Mouse (Mus musculus) ES-Bruce4 (cell line): ENCODE results near the gene Kif1a. TPM values are rescaled to one million over a fixed set of nuclear protein-coding genes. Genes with fewer than 3 reads are reported as not detected.

ENCODE experiments used
- H3K27ac ChIP-seq: 2 replicates; pipeline ENCODE4 v1.5.1; 2012; ENCODE audit warnings: low read length, inconsistent platforms; ENCODE audit not compliant: insufficient read depth
- H3K27me3 ChIP-seq: 2 replicates; pipeline ENCODE4 v1.6.1; 2012; ENCODE audit warnings: mild to moderate bottlenecking, low read length, inconsistent platforms; ENCODE audit not compliant: control insufficient read depth, poor library complexity, insufficient read depth, severe bottlenecking
- H3K36me3 ChIP-seq: 2 replicates; pipeline ENCODE4 v1.6.1; 2012; ENCODE audit warnings: inconsistent platforms, mild to moderate bottlenecking, low read length, moderate library complexity; ENCODE audit not compliant: control insufficient read depth, poor library complexity, insufficient read depth, severe bottlenecking
- H3K4me1 ChIP-seq: one replicate; pipeline ENCODE4 v1.8.1; 2011; ENCODE audit warnings: low read length; ENCODE audit not compliant: control insufficient read depth, insufficient read depth
- H3K4me3 ChIP-seq: 2 replicates; pipeline ENCODE4 v1.5.1; 2011; ENCODE audit warnings: low read depth, mild to moderate bottlenecking, low read length
- H3K9ac ChIP-seq: 2 replicates; pipeline ENCODE4 v1.6.1; 2012; ENCODE audit warnings: low read depth, mild to moderate bottlenecking, inconsistent platforms; ENCODE audit not compliant: poor library complexity, severe bottlenecking
- H3K9me3 ChIP-seq: replicated peaks from 2 replicates; pipeline ENCODE4 v1.6.1; 2012; ENCODE audit warnings: mild to moderate bottlenecking, low read length, inconsistent platforms; ENCODE audit not compliant: control insufficient read depth, poor library complexity, insufficient read depth, severe bottlenecking
- CTCF ChIP-seq: IDR thresholded peaks from one replicate; pipeline ENCODE4 v1.8.1; 2011; ENCODE audit warnings: low read depth, low read length
- EP300 ChIP-seq: IDR thresholded peaks from 2 replicates; pipeline ENCODE4 v1.6.1; 2011; ENCODE audit warnings: low read depth, low read length; ENCODE audit not compliant: insufficient read depth
- POLR2A ChIP-seq: IDR thresholded peaks from one replicate; pipeline ENCODE4 v1.8.1; 2011; ENCODE audit warnings: low read length; ENCODE audit not compliant: insufficient read depth
- polyA plus RNA-seq: library from polyadenylated mRNA; stranded (reverse); fragments of >200 nt; gene quantifications from 2 replicates; pipeline ENCODE4 v1.2.4, GENCODE M21; 2011; ENCODE audit warnings: low read depth; ENCODE audit not compliant: missing spikeins, insufficient read depth, insufficient read length

Kif1a gene
- 95.0 and 97.1 TPM in 2 replicates for polyA plus RNA-seq

DNA sequence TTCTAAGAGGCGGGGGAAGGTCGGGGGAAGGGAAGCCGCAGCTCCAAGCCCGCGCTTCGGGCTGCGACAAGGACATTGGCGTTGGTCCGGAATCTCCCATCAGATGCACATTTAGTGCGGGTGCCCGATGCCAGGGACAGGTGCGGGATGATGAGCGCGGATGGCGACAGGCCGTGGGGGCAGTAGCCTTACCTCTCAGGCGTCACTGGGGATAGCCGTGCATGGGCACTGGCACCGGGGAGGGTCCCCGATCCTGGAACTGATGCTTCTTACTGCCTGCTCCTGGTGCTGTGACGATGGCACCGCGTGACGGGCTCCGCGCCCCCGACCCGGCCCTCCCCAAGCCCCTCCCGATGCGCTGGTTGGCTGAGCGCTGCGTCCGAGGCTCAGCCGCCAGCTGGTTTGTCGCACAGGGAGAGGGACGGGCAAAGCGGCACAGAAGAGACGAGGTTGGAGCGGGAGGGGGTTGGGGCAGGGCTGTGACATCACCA is at the start of gene Kif1a:
Kif1a (minus strand) TSS at position 381 of the 491 bp plus-strand sequence.
- no peaks in the 10 kb centered on the region for H3K36me3 ChIP-seq
- no peaks in the 10 kb centered on the region; the same call in 1 of the 2 replicates for H3K9me3 ChIP-seq
- no peaks in the 10 kb centered on the region for H3K4me1 ChIP-seq
- H3K9ac ChIP-seq: 0 out of 2 replicates have a peak within 1 kb of the TSS, but pooled peaks have one; percentile 2
- TF ChIP-seq POLR2A (no peak), CTCF (no peak), EP300 (no peak)
- H3K4me3 ChIP-seq: peak within 1 kb of the TSS; percentile 68
- no peak within 1 kb of the TSS for H3K27ac ChIP-seq
- H3K27me3 ChIP-seq: peaks cover 6% of the 10 kb centered on the region; the same call in 1 of the 2 replicates

- Histone ChIP-seq H3K4me1 (no peaks in the 10 kb centered on the region), H3K27me3 (no peaks in the 10 kb centered on the region), H3K4me3 (no peak overlapping the region), H3K9me3 (no peaks in the 10 kb centered on the region), H3K9ac (no peak overlapping the region), H3K36me3 (no peaks in the 10 kb centered on the region), H3K27ac (no peak overlapping the region)
- TF ChIP-seq POLR2A (no peak), EP300 (no peak), CTCF (no peak)
Measured at GRCm38 (mm10) chr1:93150907-93151661, 49.3 kb upstream of the Kif1a start.

- Histone ChIP-seq H3K27me3 (no peaks in the 10 kb centered on the region), H3K9ac (no peak overlapping the region), H3K9me3 (no peaks in the 10 kb centered on the region), H3K4me1 (no peaks in the 10 kb centered on the region), H3K27ac (no peak overlapping the region), H3K4me3 (no peak overlapping the region), H3K36me3 (no peaks in the 10 kb centered on the region)
- TF ChIP-seq CTCF (no peak), EP300 (no peak), POLR2A (no peak)
Measured at GRCm38 (mm10) chr1:93144176-93144575, 42.4 kb upstream of the Kif1a start.

- no peak overlapping the region for H3K9ac ChIP-seq
- no peak for TF ChIP-seq EP300
- no peak for TF ChIP-seq POLR2A
- no peak for TF ChIP-seq CTCF
- no peaks in the 10 kb centered on the region for H3K27me3 ChIP-seq
- H3K9me3 ChIP-seq: no peaks in the 10 kb centered on the region
- no peaks in the 10 kb centered on the region for H3K4me1 ChIP-seq
- H3K4me3 ChIP-seq: no peak overlapping the region
- no peaks in the 10 kb centered on the region for H3K36me3 ChIP-seq
- H3K27ac ChIP-seq: no peak overlapping the region
Measured at GRCm38 (mm10) chr1:93142871-93143270, 41.1 kb upstream of the Kif1a start.

GRCm38 (mm10) chr1:93139713-93140112 is 38.0 kb upstream of the Kif1a start:
- no peak overlapping the region for H3K9ac ChIP-seq
- no peaks in the 10 kb centered on the region for H3K4me1 ChIP-seq
- no peak overlapping the region for H3K27ac ChIP-seq
- no peaks in the 10 kb centered on the region for H3K9me3 ChIP-seq
- H3K36me3 ChIP-seq: no peaks in the 10 kb centered on the region
- TF ChIP-seq POLR2A (no peak), EP300 (no peak), CTCF (no peak)
- no peak overlapping the region for H3K4me3 ChIP-seq
- no peaks in the 10 kb centered on the region for H3K27me3 ChIP-seq

GRCm38 (mm10) chr1:93138534-93138933 is 36.8 kb upstream of the Kif1a start:
- no peaks in the 10 kb centered on the region for H3K27me3 ChIP-seq
- H3K9me3 ChIP-seq: no peaks in the 10 kb centered on the region
- H3K36me3 ChIP-seq: no peaks in the 10 kb centered on the region
- no peak overlapping the region for H3K9ac ChIP-seq
- H3K27ac ChIP-seq: no peak overlapping the region
- H3K4me1 ChIP-seq: no peaks in the 10 kb centered on the region
- H3K4me3 ChIP-seq: no peak overlapping the region
- TF ChIP-seq EP300: no peak
- TF ChIP-seq CTCF: no peak
- TF ChIP-seq POLR2A: no peak
